Mouse (Mus musculus): ENCODE data around the gene S100a4.

- TF ChIP-seq POLR2A (IDR thresholded peaks at IDR 0.05; ENCODE audit: insufficient read depth, low read length) = no peak
- TF ChIP-seq CTCF (IDR thresholded peaks at IDR 0.05; ENCODE audit: low read depth, low read length) = peak; percentile 73
These were observed 40.6 kb downstream of the S100a4 start for GRCm38 (mm10) chr3:90644220-90644619.
